Mouse (Mus musculus): ENCODE measurements around the gene Tbc1d10b.
"Not testable (repeated sequence)": the region's sequence is repeated elsewhere in the genome, so short reads cannot be mapped to it uniquely, and the experiment has no call there.

The Tbc1d10b gene

GRCm38 (mm10) chr7:127208295-127208552 lies at the start of gene Tbc1d10b:
TSS of gene Tbc1d10b (minus strand) at chr7:127208468.
- no peak for DNase-seq (ENCODE audit: low spot score in 2 of 2)

DNA sequence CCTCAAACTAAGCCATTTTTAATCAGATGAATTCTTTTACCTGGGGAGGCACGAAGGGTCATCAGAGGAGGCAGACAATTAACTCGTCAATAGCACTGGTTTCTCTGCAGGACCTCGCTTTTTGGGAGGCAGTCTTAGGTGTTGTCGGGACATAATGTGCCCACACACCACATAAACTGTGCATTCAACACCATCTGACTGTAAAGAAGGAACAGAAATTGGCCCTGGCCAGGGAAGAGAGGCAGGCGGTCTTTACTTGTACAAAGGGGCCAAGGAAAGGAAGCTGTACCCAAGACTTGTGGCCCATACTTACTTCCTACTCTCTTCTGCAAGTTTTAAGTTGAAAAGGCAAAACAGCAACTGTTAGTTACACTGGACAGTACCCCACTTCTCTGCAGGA lies 48.2 kb upstream of the Tbc1d10b start:
- no peak for DNase-seq (ENCODE audit: low spot score in 2 of 2)

DNA sequence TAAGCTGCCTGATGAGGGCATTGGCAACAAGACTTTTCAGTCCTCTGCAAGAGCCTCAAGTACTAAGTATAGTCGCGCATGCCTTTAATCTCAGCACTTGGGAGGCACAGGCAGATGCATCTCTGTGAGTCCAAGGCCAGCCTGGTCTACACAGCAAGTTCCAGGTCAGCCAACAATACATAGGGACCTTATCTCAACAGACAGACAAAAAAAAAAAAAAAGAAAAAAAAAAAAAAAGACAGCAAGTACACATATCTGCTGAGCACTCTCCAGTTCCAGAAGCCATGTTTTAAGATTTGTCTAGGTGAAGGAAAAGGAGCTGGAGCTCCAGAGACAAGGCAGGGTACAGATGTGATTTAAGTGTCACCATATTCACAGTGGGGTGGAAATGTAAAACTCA lies 47.7 kb upstream of the Tbc1d10b start:
- DNase-seq (ENCODE audit: low spot score in 2 of 2) = no peak

GRCm38 (mm10) chr7:127255008-127255407 lies 46.7 kb upstream of the Tbc1d10b start:
- no peak for DNase-seq (ENCODE audit: low spot score in 2 of 2)

DNA sequence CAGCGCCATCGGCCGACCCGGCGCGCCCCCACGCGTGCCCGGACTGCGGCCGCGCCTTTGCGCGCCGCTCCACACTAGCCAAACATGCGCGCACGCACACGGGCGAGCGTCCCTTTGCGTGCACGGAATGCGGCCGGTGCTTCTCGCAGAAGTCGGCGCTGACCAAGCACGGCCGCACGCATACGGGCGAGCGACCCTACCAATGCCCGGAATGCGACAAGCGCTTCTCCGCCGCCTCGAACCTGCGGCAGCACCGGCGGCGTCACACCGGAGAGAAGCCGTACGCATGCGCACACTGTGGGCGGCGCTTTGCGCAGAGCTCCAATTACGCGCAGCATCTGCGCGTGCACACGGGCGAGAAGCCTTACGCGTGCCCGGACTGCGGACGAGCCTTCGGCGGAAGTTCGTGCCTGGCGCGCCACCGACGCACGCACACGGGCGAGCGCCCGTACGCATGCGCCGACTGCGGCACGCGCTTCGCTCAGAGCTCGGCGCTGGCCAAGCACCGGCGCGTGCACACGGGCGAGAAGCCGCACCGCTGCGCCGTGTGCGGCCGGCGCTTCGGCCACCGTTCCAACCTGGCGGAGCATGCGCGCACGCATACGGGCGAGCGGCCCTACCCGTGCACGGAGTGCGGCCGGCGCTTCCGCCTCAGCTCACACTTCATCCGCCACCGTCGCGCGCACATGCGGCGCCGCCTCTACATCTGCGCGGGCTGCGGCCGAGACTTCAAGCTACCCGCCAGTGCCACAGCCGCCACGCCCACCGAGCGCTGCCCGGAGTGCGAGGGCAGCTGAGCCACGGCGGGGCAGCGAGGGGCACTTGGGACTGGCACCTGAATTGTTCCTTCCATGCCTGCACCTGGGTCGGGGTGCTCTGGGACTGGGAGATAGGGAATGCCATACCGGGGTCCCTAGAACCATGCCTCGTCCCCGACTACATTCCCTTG lies 45.8 kb upstream of the Tbc1d10b start:
- peak; percentile 93 to 97 for DNase-seq (ENCODE audit: low spot score in 2 of 2)

DNA sequence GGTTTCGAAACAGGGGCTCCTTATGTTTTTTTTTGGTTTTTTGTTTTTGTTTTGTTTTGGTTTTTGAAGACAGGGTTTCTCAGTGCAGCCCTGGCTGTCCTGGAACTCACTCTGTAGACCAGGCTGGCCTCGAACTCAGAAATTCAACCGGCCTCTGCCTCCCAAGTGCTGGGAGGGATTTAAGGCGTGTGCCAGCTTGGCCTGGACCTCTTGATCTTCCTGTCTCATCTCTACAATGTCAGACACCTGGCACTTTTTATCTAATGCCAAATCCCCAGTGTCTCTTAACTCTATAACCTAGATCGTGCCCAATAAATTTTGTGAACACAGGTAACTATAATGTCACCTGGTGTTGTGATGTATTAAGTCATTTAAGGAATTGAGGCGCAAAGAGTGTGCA lies 45.1 kb upstream of the Tbc1d10b start:
- DNase-seq (ENCODE audit: low spot score in 2 of 2) = no peak

DNA sequence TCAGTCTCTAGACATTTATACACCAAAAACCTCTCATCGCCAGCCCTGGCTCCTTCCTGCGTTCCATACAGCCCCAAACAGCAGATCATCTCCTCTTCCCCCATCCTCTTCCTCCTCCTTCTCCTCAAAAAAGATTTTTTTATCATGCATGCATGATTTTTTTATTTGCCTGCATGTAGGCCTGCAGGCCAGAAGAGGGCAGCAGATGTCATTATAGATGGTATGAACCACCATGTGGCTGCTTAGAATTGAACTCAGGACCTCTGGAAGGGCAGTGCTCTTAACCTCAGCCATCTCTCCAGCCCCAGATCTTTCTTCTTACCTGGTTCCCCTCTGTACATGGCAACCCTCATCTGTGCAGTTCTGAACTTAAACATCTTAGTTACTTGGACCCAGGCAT lies 44.1 kb upstream of the Tbc1d10b start:
- no peak for DNase-seq (ENCODE audit: low spot score in 2 of 2)

- not testable (repeated sequence) for DNase-seq (ENCODE audit: low spot score in 2 of 2)
Measured at GRCm38 (mm10) chr7:127250511-127250910, 42.2 kb upstream of the Tbc1d10b start.

- no peak for DNase-seq (ENCODE audit: low spot score in 2 of 2)
Measured at GRCm38 (mm10) chr7:127244658-127245510, 36.6 kb upstream of the Tbc1d10b start.

DNA sequence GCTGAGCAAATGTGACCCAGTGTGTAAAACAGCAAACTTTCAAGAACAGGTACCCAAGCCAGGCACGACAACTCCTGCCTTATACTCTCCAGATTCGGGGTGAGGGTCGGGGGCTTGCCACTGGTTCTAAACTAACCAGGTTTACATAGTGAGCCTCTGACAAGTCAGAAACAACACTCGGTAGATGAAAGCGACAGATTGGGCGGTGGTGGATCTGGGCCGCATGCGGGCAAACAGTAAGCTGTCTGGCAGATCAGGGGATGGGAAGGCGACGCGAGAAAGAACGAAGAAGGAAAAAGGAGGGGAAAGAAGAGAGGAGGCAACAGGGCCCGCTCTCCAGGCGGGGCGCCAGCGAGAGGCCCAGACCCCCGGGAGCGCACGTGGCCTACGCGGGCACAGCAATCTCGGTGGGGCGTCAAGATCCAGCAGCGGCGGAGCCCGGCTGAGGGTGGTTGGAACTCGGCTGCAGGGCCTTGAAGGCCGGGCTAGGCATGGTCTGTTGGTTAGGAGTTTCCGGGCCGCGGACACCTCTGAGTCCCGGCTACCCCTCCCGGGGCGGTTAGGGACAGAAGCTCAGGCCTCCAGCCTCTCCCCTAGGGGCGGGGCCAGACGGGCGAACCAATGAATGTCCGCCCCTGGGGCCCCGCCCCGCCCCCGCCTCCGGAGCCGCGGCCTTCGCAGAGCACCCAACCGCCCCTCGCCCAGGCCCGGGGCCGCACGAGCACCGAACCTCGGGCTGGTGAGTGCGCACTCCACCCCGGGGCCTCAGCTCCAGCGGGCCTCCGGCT lies 35.8 kb upstream of the Tbc1d10b start, which contains the start of gene Zfp771:
Gene Zfp771 (plus strand): TSS at position 405 of the 788 bp plus-strand sequence.
- peak; percentile 94 to 96 for DNase-seq (ENCODE audit: low spot score in 2 of 2)

GRCm38 (mm10) chr7:127243361-127243867 lies 35.1 kb upstream of the Tbc1d10b start:
- DNase-seq (ENCODE audit: low spot score in 2 of 2) = no peak

- no peak for DNase-seq (ENCODE audit: low spot score in 2 of 2)
Measured at GRCm38 (mm10) chr7:127234777-127235176, 26.5 kb upstream of the Tbc1d10b start.

DNA sequence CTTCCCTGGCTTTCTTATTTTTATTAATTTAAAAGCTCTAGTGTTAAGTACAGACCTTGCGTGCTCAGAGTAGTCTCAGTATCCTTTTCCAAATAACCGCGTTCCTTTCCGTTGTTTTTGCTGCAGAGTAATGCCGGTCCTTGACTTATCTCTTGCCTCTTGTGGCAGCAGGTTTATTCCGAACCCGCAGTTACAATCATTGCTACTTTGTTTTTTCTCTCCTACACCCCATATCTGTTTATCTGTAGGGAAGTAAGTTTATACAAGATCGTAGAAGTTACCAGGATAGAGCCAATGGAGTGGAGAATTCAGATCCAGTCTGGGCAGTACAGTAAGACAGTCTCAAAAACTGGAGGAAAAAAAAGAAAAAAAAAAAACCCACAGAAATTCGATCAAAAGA lies 25.5 kb upstream of the Tbc1d10b start:
- no peak for DNase-seq (ENCODE audit: low spot score in 2 of 2)

- no peak for DNase-seq (ENCODE audit: low spot score in 2 of 2)
Measured at GRCm38 (mm10) chr7:127233368-127233749, 25.1 kb upstream of the Tbc1d10b start.

- DNase-seq (ENCODE audit: low spot score in 2 of 2) = peak; percentile 78 to 91
Measured at GRCm38 (mm10) chr7:127232622-127233367, 24.5 kb upstream of the Tbc1d10b start, which contains the start of the genes Zfp553 and Sept1. TSS of gene Zfp553 (plus strand) at chr7:127233061. TSS of gene Sept1 (minus strand) at chr7:127233130.

DNA sequence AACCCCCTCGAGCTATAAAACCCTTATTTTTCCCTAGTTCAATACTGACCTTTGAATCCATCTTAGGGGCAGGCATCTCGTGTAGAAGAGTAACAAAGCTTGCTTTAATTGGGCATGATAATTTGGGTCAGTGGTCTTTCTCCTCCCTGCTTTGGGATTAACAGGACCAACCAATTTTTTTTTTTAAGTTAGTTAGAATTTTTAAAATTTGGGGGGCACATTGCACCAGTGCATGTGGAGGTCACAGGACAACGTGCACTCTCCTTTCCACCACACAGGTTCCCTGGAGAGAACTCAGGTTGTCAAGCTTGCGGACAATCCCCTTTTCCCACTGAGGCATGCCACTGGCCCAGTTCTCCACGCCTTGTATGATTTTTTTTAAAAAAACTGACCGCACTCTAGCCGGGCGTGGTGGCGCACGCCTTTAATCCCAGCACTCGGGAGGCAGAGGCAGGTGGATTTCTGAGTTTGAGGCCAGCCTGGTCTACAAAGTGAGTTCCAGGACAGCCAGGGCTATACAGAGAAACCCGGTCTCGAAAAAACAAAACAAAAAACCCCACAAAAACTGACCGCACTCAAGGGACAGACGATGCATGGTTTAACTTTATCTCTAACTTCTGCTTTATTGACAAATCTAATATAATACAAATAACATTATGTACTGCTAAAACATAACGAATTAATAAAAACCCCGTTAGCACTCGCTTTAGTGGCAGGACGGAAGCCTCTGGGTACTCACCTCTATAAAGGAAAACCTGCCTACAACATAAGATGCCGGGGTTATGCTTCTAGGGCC lies 23.8 kb upstream of the Tbc1d10b start:
- no peak for DNase-seq (ENCODE audit: low spot score in 2 of 2)

GRCm38 (mm10) chr7:127231376-127231775 lies 23.1 kb upstream of the Tbc1d10b start:
- no peak for DNase-seq (ENCODE audit: low spot score in 2 of 2)

DNA sequence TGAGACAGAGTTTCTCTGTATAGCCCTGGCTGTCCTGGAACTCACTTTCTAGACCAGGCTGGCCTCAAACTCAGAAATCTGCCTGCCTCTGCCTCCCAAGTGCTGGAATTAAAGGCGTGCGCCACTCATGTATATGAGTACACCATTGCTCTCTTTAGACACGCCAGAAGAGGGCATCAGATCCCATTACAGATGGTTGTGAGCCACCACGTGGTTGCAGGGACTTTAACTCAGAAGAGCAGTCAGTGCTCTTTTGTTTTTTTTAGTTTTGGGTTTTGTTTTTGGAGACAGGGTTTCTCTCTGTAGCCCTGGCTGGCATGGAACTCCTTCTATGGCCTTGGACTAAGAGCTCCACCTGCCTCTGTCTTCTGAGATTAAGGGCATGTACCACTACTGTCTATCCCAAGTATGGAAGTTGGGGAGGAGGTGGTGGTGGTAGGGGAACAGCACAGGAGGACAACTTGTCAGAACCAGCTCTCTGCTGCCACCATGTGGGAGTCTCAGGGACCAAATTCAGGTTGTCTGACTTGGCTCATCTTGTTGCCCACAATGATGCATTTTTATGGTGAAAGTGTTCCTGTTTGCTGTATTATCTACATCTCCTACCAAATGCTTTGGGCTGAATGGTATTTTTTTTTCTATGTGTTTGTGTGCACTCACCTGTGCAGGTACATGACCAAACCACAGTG lies 20.5 kb upstream of the Tbc1d10b start:
- peak; percentile 89 to 95 for DNase-seq (ENCODE audit: low spot score in 2 of 2)

Data from spleen, postnatal 4 days (tissue).